Mouse (Mus musculus) T-helper 2 cell (primary cell): Measurements from ENCODE around the gene Pop7.

Experiments
- in situ Hi-C: fragments of 300-600 bp; cut with MboI, MseI; formaldehyde crosslinking; loops from one replicate; pipeline ENCODE4 v1.15.1; 2025; ENCODE audit warnings: high pct_unique_total_duplicates

Gene Pop7

GRCm38 (mm10) chr5:137502667-137503110 is 371 bp upstream of the Pop7 start:
- in situ Hi-C loops: loop anchor here (10.0 kb wide), 1 partner anchor 92 kb away; no protein-coding TSS in a partner anchor

GRCm38 (mm10) chr5:137500186-137500585 is 2.1 kb downstream of the Pop7 start:
- in situ Hi-C loops: loop anchor here (10.0 kb wide), 1 partner anchor 95 kb away; no protein-coding TSS in a partner anchor

GRCm38 (mm10) chr5:137493831-137494230 is 8.5 kb downstream of the Pop7 start:
- in situ Hi-C loops: loop anchor here (10.0 kb wide), 1 partner anchor 1131 kb away; the partner anchor contains the start of gene A430033K04Rik

- in situ Hi-C loops: loop anchor here (10.0 kb wide), 1 partner anchor 1133 kb away; the partner anchor contains the start of gene A430033K04Rik
These were observed 10.8 kb downstream of the Pop7 start for GRCm38 (mm10) chr5:137491559-137491958.

- in situ Hi-C loops: loop anchor here (10.0 kb wide), 1 partner anchor 277 kb away; no protein-coding TSS in a partner anchor
These were observed 14.7 kb downstream of the Pop7 start for GRCm38 (mm10) chr5:137487616-137488015.

GRCm38 (mm10) chr5:137485851-137486155 is 16.5 kb downstream of the Pop7 start:
- in situ Hi-C loops: loop anchor here (10.0 kb wide), 1 partner anchor 279 kb away; no protein-coding TSS in a partner anchor

GRCm38 (mm10) chr5:137485071-137485850 is 17.1 kb downstream of the Pop7 start:
- in situ Hi-C loops: loop anchor here (10.0 kb wide), 1 partner anchor 280 kb away; no protein-coding TSS in a partner anchor

GRCm38 (mm10) chr5:137481897-137482296 is 20.4 kb downstream of the Pop7 start:
- in situ Hi-C loops: loop anchor here (10.0 kb wide), 1 partner anchor 283 kb away; no protein-coding TSS in a partner anchor

- in situ Hi-C loops: loop anchor here (10.0 kb wide), 1 partner anchor 284 kb away; no protein-coding TSS in a partner anchor
These were observed 21.2 kb downstream of the Pop7 start for GRCm38 (mm10) chr5:137481138-137481537.

- in situ Hi-C loops: no loop called here
These were observed 25.4 kb downstream of the Pop7 start, which contains the start of gene Zan for GRCm38 (mm10) chr5:137476964-137477363. Gene Zan, minus strand, starts transcription at chr5:137477064.

GRCm38 (mm10) chr5:137474351-137474750 is 28.0 kb downstream of the Pop7 start:
- in situ Hi-C loops: no loop called here

GRCm38 (mm10) chr5:137472252-137472904 is 29.9 kb downstream of the Pop7 start:
- in situ Hi-C loops: no loop called here

GRCm38 (mm10) chr5:137466946-137467345 is 35.4 kb downstream of the Pop7 start:
- in situ Hi-C loops: no loop called here

- in situ Hi-C loops: no loop called here
These were observed 37.3 kb downstream of the Pop7 start for GRCm38 (mm10) chr5:137465049-137465448.

GRCm38 (mm10) chr5:137455866-137456591 is 46.3 kb downstream of the Pop7 start:
- in situ Hi-C loops: no loop called here

GRCm38 (mm10) chr5:137455206-137455605 is 47.1 kb downstream of the Pop7 start:
- in situ Hi-C loops: no loop called here
